22 mouse cellular contexts compared by ENCODE assay signal in genomic region chr15:32442745-32443144, GRCm38 (mm10).
DNase-seq lines count a peak whose midpoint lies in the region; ATAC-seq and TF ChIP-seq lines count a peak whose summit lies in the region.
"Had no signal": no experiment of that assay in that cellular context is flagged by ENCODE, and none has a peak within 500 bp of the region (broad histone marks: within the 10 kb centered on the region; RNA-seq: fewer than 3 reads in every experiment).

No protein-coding gene starts in this region.

- H3K9ac ChIP-seq in lung, embryonic 14.5 days, result no peak overlapping the region
- no peak overlapping the region for H3K9ac ChIP-seq in lung, embryonic 16.5 days (ENCODE audit: low read length)
- H3K9ac ChIP-seq: embryonic facial prominence, embryonic 13.5 days; embryonic facial prominence, embryonic 15.5 days; forebrain, embryonic 12.5 days had no signal

- no peak for ATAC-seq in lung, embryonic 14.5 days (ENCODE audit: insufficient read depth)
- peak; percentile 64 for ATAC-seq in lung, embryonic 16.5 days (ENCODE audit: low read depth)
- ATAC-seq: forebrain, embryonic 14.5 days had no signal

- no peaks in the 10 kb centered on the region for H3K4me1 ChIP-seq in lung, embryonic 14.5 days (ENCODE audit: insufficient read depth)
- peaks cover 6% of the 10 kb centered on the region; the same call in 1 of the 2 replicates for H3K4me1 ChIP-seq in lung, embryonic 16.5 days (replicated peaks; ENCODE audit: control insufficient read depth, insufficient read depth, low read length)
- H3K4me1 ChIP-seq: embryonic facial prominence, embryonic 15.5 days had no signal

- 39% methylated on average over 4 of the region's 4 CpGs for WGBS in lung, embryonic 14.5 days
- 36% methylated on average over 4 of the region's 4 CpGs for WGBS in lung, embryonic 16.5 days

- no peaks in the 10 kb centered on the region for H3K36me3 ChIP-seq in lung, embryonic 14.5 days (ENCODE audit: insufficient read depth)
- no peaks in the 10 kb centered on the region for H3K36me3 ChIP-seq in lung, embryonic 16.5 days (ENCODE audit: control insufficient read depth, insufficient read depth, low read length)
- H3K36me3 ChIP-seq: embryonic facial prominence, embryonic 13.5 days; embryonic facial prominence, embryonic 15.5 days; forebrain, embryonic 10.5 days; forebrain, embryonic 12.5 days had no signal

- no peak for TF ChIP-seq CTCF in lung, embryonic 14.5 days (IDR thresholded peaks at IDR 0.05; ENCODE audit: low read depth)

- H3K9me3 ChIP-seq in lung, embryonic 14.5 days (ENCODE audit: low read depth, low read length), result no peaks in the 10 kb centered on the region
- no peaks in the 10 kb centered on the region for H3K9me3 ChIP-seq in lung, embryonic 16.5 days (ENCODE audit: control insufficient read depth, low read length)
- H3K9me3 ChIP-seq: embryonic facial prominence, embryonic 13.5 days; embryonic facial prominence, embryonic 15.5 days; forebrain, embryonic 10.5 days; forebrain, embryonic 12.5 days had no signal

- H3K4me2 ChIP-seq in lung, embryonic 14.5 days, result no peak overlapping the region
- H3K4me2 ChIP-seq in lung, embryonic 16.5 days (ENCODE audit: low read depth, low read length), result no peak overlapping the region
- H3K4me2 ChIP-seq: embryonic facial prominence, embryonic 13.5 days; embryonic facial prominence, embryonic 15.5 days; forebrain, embryonic 12.5 days had no signal

- H3K27me3 ChIP-seq in lung, embryonic 14.5 days (ENCODE audit: insufficient read depth, low read length), result no peaks in the 10 kb centered on the region
- H3K27me3 ChIP-seq in lung, embryonic 16.5 days (ENCODE audit: control insufficient read depth, insufficient read depth, low read depth, low read length), result no peaks in the 10 kb centered on the region
- H3K27me3 ChIP-seq: embryonic facial prominence, embryonic 13.5 days; embryonic facial prominence, embryonic 15.5 days; forebrain, embryonic 12.5 days had no signal

- no peak overlapping the region for H3K4me3 ChIP-seq in lung, embryonic 14.5 days (ENCODE audit: low read depth, low read length)
- no peak overlapping the region for H3K4me3 ChIP-seq in lung, embryonic 16.5 days (ENCODE audit: low read length)
- H3K4me3 ChIP-seq: embryonic facial prominence, embryonic 13.5 days; embryonic facial prominence, embryonic 15.5 days; erythroblast, embryonic 14.5 days; forebrain, embryonic 10.5 days; forebrain, embryonic 12.5 days had no signal

- DNase-seq in lung, embryonic 14.5 days, result peak; percentile 53
- DNase-seq in lung, postnatal 14 days, result no peak
- DNase-seq in lung, adult 18-20 months, result no peak
- DNase-seq in lung, postnatal 10 days, result peak; percentile 5
- no peak for DNase-seq in lung, postnatal 25 days (ENCODE audit: low spot score)
- DNase-seq: adrenal gland, adult 2 months; adrenal gland, postnatal 10 days; adrenal gland, postnatal 25 days; cerebellum, adult 11 months; cerebellum, adult 18-20 months; cerebellum, adult 8-10 months; cerebellum, adult 9-11 months; cerebellum, postnatal 14 days; cerebellum, postnatal 36 days; embryo, embryonic 11 days had no signal

- no peak overlapping the region for H3K27ac ChIP-seq in lung, embryonic 14.5 days (ENCODE audit: low read depth)
- no peak overlapping the region for H3K27ac ChIP-seq in lung, embryonic 16.5 days (ENCODE audit: low read length)
- H3K27ac ChIP-seq: embryonic facial prominence, embryonic 13.5 days; embryonic facial prominence, embryonic 15.5 days; forebrain, embryonic 10.5 days; forebrain, embryonic 12.5 days had no signal

Comparison
In these comparisons a context has a peak if more than half of its experiments do, and no peak if none do; other contexts are left out.
1. DNase-seq: peak in lung, embryonic 14.5 days (single experiment) and lung, postnatal 10 days (single experiment); none in lung, postnatal 14 days (single experiment), lung, adult 18-20 months (0 of 2) and lung, postnatal 25 days (single experiment).